Mouse (Mus musculus) forebrain, embryonic 10.5 days (tissue): ENCODE measurements around the gene Slc1a2. TPM values are rescaled to one million over a fixed set of nuclear protein-coding genes. Genes with fewer than 3 reads are reported as not detected.

ENCODE experiments used
- DNase-seq: peaks from one replicate; pipeline ENCODE4 v3.0.0-alpha.2; 2017; ENCODE audit warnings: low spot score; ENCODE audit errors: extremely low spot score
- H3K27ac ChIP-seq: fragments of 300-500 bp; sonication (generic); 2 replicates; pipeline ENCODE4 v1.5.1; 2016; ENCODE audit warnings: mild to moderate bottlenecking
- H3K27me3 ChIP-seq: fragments of 300-500 bp; sonication (generic); 2 replicates; pipeline ENCODE4 v1.6.1; 2016; ENCODE audit warnings: mild to moderate bottlenecking; ENCODE audit not compliant: poor library complexity, severe bottlenecking
- H3K36me3 ChIP-seq: fragments of 300-500 bp; sonication (generic); replicated peaks from 2 replicates; pipeline ENCODE4 v1.6.1; 2016; ENCODE audit warnings: mild to moderate bottlenecking, moderate library complexity
- H3K4me1 ChIP-seq: fragments of 300-500 bp; sonication (generic); 2 replicates; pipeline ENCODE4 v1.6.1; 2016
- H3K4me3 ChIP-seq: fragments of 300-500 bp; sonication (generic); 2 replicates; pipeline ENCODE4 v1.5.1; 2016; ENCODE audit warnings: mild to moderate bottlenecking, moderate library complexity
- H3K9me3 ChIP-seq: fragments of 300-500 bp; sonication (generic); 2 replicates; pipeline ENCODE4 v1.6.1; 2016; ENCODE audit warnings: mild to moderate bottlenecking, moderate library complexity
- WGBS: fragments of 180-500 bp; shearing (Covaris S2); methylation state at CpG from one replicate; pipeline ENCODE4 v1.1.7; 2016; 5-methylcytosine and 5-hydroxymethylcytosine counted together
- polyA plus RNA-seq: library from polyadenylated mRNA; unstranded; fragments of >200 nt; fragmentation: Nextera tagmentation; extraction: Ambion mirVana; gene quantifications from 2 replicates; pipeline ENCODE4 v1.2.1, GENCODE M21; 2016

Slc1a2 gene
- polyA plus RNA-seq, 1 experiment from 2014 or later = 2.7 TPM

- no peak overlapping the region for H3K4me3 ChIP-seq
- H3K9me3 ChIP-seq = no peaks in the 10 kb centered on the region
- H3K27ac ChIP-seq = no peak overlapping the region
- DNase-seq = no peak
- H3K27me3 ChIP-seq = no peaks in the 10 kb centered on the region
- no peaks in the 10 kb centered on the region for H3K4me1 ChIP-seq
- H3K36me3 ChIP-seq = no peaks in the 10 kb centered on the region
- 96% methylated on average over 2 of the region's 2 CpGs for WGBS
Measured at GRCm38 (mm10) chr2:102700695-102701094, 42.2 kb downstream of the Slc1a2 start.

GRCm38 (mm10) chr2:102701382-102701781, 42.9 kb downstream of the Slc1a2 start:
- no peak for DNase-seq
- no peak overlapping the region for H3K4me3 ChIP-seq
- WGBS = 90% methylated on average over 3 of the region's 3 CpGs

GRCm38 (mm10) chr2:102703556-102703955, 45.1 kb downstream of the Slc1a2 start:
- no peak overlapping the region for H3K27ac ChIP-seq
- H3K9me3 ChIP-seq = no peaks in the 10 kb centered on the region
- H3K36me3 ChIP-seq = no peaks in the 10 kb centered on the region
- no peaks in the 10 kb centered on the region for H3K27me3 ChIP-seq
- H3K4me1 ChIP-seq = no peaks in the 10 kb centered on the region
- no peak overlapping the region for H3K4me3 ChIP-seq
- 79% methylated on average over 3 of the region's 3 CpGs for WGBS
- no peak for DNase-seq

More at GRCm38 (mm10) chr2:102701382-102701781, 42.9 kb downstream of the Slc1a2 start:
- Histone ChIP-seq H3K27me3 (no peaks in the 10 kb centered on the region), H3K36me3 (no peaks in the 10 kb centered on the region), H3K9me3 (no peaks in the 10 kb centered on the region), H3K4me1 (no peaks in the 10 kb centered on the region), H3K27ac (no peak overlapping the region)

- 76% methylated on average over 1 of the region's 1 CpGs for WGBS
- no peaks in the 10 kb centered on the region for H3K27me3 ChIP-seq
- DNase-seq = no peak
- H3K36me3 ChIP-seq = no peaks in the 10 kb centered on the region
- H3K4me3 ChIP-seq = no peak overlapping the region
- no peak overlapping the region for H3K27ac ChIP-seq
- H3K4me1 ChIP-seq = no peaks in the 10 kb centered on the region
- H3K9me3 ChIP-seq = no peaks in the 10 kb centered on the region
Measured at GRCm38 (mm10) chr2:102704781-102705180, 46.3 kb downstream of the Slc1a2 start.

GRCm38 (mm10) chr2:102711511-102711910, 53.1 kb downstream of the Slc1a2 start:
- WGBS = 92% methylated on average over 5 of the region's 5 CpGs

GRCm38 (mm10) chr2:102712049-102712448, 53.6 kb downstream of the Slc1a2 start:
- Histone ChIP-seq H3K27ac (no peak overlapping the region), H3K9me3 (no peaks in the 10 kb centered on the region), H3K36me3 (no peaks in the 10 kb centered on the region), H3K27me3 (no peaks in the 10 kb centered on the region), H3K4me1 (no peaks in the 10 kb centered on the region), H3K4me3 (no peak overlapping the region)
- DNase-seq = no peak
- WGBS = 89% methylated on average over 4 of the region's 4 CpGs

More at GRCm38 (mm10) chr2:102711511-102711910, 53.1 kb downstream of the Slc1a2 start:
- no peak overlapping the region for H3K4me3 ChIP-seq
- no peaks in the 10 kb centered on the region for H3K36me3 ChIP-seq
- H3K9me3 ChIP-seq = no peaks in the 10 kb centered on the region
- no peaks in the 10 kb centered on the region for H3K27me3 ChIP-seq
- no peak for DNase-seq
- no peaks in the 10 kb centered on the region for H3K4me1 ChIP-seq
- no peak overlapping the region for H3K27ac ChIP-seq

- Histone ChIP-seq H3K36me3 (no peaks in the 10 kb centered on the region), H3K4me3 (no peak overlapping the region), H3K9me3 (no peaks in the 10 kb centered on the region), H3K27me3 (no peaks in the 10 kb centered on the region), H3K27ac (no peak overlapping the region), H3K4me1 (no peaks in the 10 kb centered on the region)
- DNase-seq = no peak
- WGBS = 86% methylated on average over 7 of the region's 7 CpGs
Measured at GRCm38 (mm10) chr2:102712678-102713628, 54.5 kb downstream of the Slc1a2 start.

- Histone ChIP-seq H3K4me1 (no peaks in the 10 kb centered on the region), H3K4me3 (no peak overlapping the region), H3K9me3 (no peaks in the 10 kb centered on the region), H3K27ac (no peak overlapping the region), H3K36me3 (no peaks in the 10 kb centered on the region), H3K27me3 (no peaks in the 10 kb centered on the region)
- WGBS = 73% methylated on average over 2 of the region's 2 CpGs
- DNase-seq = no peak
Measured at GRCm38 (mm10) chr2:102714320-102714719, 55.9 kb downstream of the Slc1a2 start.

GRCm38 (mm10) chr2:102715754-102716153, 57.3 kb downstream of the Slc1a2 start:
- Histone ChIP-seq H3K27me3 (no peaks in the 10 kb centered on the region), H3K27ac (no peak overlapping the region), H3K36me3 (no peaks in the 10 kb centered on the region), H3K4me3 (no peak overlapping the region), H3K4me1 (no peaks in the 10 kb centered on the region), H3K9me3 (no peaks in the 10 kb centered on the region)
- WGBS = 80% methylated on average over 1 of the region's 1 CpGs
- no peak for DNase-seq

- WGBS = 83% methylated on average over 2 of the region's 2 CpGs
- H3K4me1 ChIP-seq = no peaks in the 10 kb centered on the region
- H3K27me3 ChIP-seq = no peaks in the 10 kb centered on the region
- no peak for DNase-seq
- H3K27ac ChIP-seq = no peak overlapping the region
- no peak overlapping the region for H3K4me3 ChIP-seq
- no peaks in the 10 kb centered on the region for H3K36me3 ChIP-seq
- no peaks in the 10 kb centered on the region for H3K9me3 ChIP-seq
Measured at GRCm38 (mm10) chr2:102721859-102722258, 63.4 kb downstream of the Slc1a2 start.

- Histone ChIP-seq H3K4me3 (no peak overlapping the region), H3K27me3 (no peaks in the 10 kb centered on the region), H3K4me1 (0 out of 2 replicates have a peak, but pooled peaks cover under 1% of the 10 kb centered on the region), H3K9me3 (no peaks in the 10 kb centered on the region), H3K36me3 (no peaks in the 10 kb centered on the region), H3K27ac (no peak overlapping the region)
- 89% methylated on average over 3 of the region's 3 CpGs for WGBS
- DNase-seq = no peak
Measured at GRCm38 (mm10) chr2:102725054-102725453, 66.6 kb downstream of the Slc1a2 start.

- Histone ChIP-seq H3K4me3 (no peak overlapping the region), H3K4me1 (peaks cover 18% of the 10 kb centered on the region), H3K36me3 (no peaks in the 10 kb centered on the region), H3K9me3 (no peaks in the 10 kb centered on the region), H3K27ac (peak overlapping the region; percentile 30; the same call in 1 of the 2 replicates), H3K27me3 (no peaks in the 10 kb centered on the region)
- WGBS = 72% methylated on average over 5 of the region's 5 CpGs
- DNase-seq = no peak
Measured at GRCm38 (mm10) chr2:102730386-102730785, 71.9 kb downstream of the Slc1a2 start.

GRCm38 (mm10) chr2:102730788-102731187, 72.3 kb downstream of the Slc1a2 start:
- Histone ChIP-seq H3K27me3 (no peaks in the 10 kb centered on the region), H3K4me1 (peaks cover 18% of the 10 kb centered on the region), H3K27ac (peak overlapping the region; percentile 30; the same call in 1 of the 2 replicates), H3K9me3 (no peaks in the 10 kb centered on the region), H3K4me3 (no peak overlapping the region), H3K36me3 (no peaks in the 10 kb centered on the region)
- WGBS = 64% methylated on average over 8 of the region's 8 CpGs
- DNase-seq = no peak
